Mouse (Mus musculus): ENCODE measurements around the gene Tdrd12. TPM values are rescaled to one million over a fixed set of nuclear protein-coding genes. Genes with fewer than 3 reads are reported as not detected.

Gene Tdrd12
- polyA plus RNA-seq, 1 experiment from 2014 or later = 1.2 TPM

DNA sequence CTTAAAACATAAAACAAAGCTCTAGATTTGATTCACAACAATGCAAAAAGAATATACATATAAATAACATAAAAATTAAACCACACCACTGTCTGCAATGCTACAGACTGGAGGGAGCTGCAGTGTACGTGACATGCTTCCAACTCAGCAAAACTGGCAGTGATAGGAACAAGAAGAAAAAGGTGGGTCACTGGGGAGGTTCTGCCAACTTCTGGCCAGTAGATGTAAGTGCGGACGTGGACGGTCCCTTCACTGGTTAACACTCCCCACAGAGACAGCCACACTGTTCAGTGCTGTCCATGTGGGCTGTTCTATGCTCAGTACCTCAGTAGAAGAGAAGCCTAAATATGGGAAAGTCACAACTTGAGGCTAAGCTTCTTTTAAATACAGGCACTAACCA, 66.8 kb downstream of the Tdrd12 start:
- 57% methylated on average over 4 of the region's 4 CpGs for WGBS
- Histone ChIP-seq H3K27me3 (replicated peaks) (no peaks in the 10 kb centered on the region), H3K4me3 (replicated peaks) (no peak overlapping the region), H3K4me2 (replicated peaks) (no peak overlapping the region), H3K9me3 (no peaks in the 10 kb centered on the region), H3K27ac (no peak overlapping the region), H3K4me1 (replicated peaks) (no peaks in the 10 kb centered on the region), H3K9ac (no peak overlapping the region), H3K36me3 (no peaks in the 10 kb centered on the region)
- peak; percentile 34; the same call in 1 of the 2 replicates for ATAC-seq

DNA sequence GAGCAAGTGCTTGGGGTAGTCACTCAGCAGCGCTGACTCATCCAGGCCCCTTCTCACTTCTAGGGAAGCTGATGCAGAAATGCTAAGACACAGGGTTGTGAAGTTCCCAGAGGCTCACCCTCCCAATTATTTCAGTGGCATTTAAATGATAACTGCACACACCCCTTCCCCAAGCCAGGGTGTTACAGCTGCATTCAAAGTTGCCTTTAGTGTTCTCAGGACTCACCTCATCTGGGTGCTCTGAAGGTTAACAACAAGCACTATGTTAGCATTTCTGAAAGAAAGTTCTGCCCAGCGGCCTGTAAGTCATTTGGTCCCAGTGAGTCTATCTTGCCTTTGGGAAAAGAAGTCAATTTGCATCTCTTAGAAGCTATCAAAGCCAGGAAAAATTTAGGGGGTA, 69.7 kb downstream of the Tdrd12 start:
- Histone ChIP-seq H3K9me3 (no peaks in the 10 kb centered on the region), H3K36me3 (no peaks in the 10 kb centered on the region), H3K27me3 (replicated peaks) (no peaks in the 10 kb centered on the region), H3K4me2 (replicated peaks) (no peak overlapping the region), H3K9ac (no peak overlapping the region), H3K27ac (no peak overlapping the region), H3K4me1 (replicated peaks) (no peaks in the 10 kb centered on the region), H3K4me3 (replicated peaks) (no peak overlapping the region)
- 69% methylated on average over 2 of the region's 2 CpGs for WGBS
- no peak for ATAC-seq

DNA sequence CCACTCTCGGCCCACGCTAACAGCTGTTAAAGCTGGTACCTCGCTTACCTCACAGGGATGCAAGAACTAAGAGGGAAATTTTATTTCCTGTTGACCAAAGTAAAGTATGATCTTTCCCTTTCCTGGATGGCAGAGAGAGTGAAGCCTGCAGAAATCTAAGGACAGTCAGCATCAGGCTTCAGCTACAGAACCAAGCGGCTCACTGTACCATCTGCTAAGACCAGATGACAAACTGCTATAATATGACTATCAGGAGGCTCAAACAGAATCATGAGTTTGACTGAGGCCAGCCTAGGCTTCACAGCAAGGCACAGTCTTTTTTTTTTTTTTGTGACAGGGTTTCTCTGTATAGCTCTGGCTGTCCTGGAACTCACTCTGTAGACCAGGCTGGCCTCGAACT, 72.5 kb downstream of the Tdrd12 start:
- H3K27ac ChIP-seq = no peak overlapping the region
- H3K4me3 ChIP-seq (replicated peaks) = no peak overlapping the region
- no peaks in the 10 kb centered on the region for H3K27me3 ChIP-seq (replicated peaks)
- H3K36me3 ChIP-seq = no peaks in the 10 kb centered on the region
- WGBS = 91% methylated on average over 5 of the region's 5 CpGs
- no peak overlapping the region for H3K4me2 ChIP-seq (replicated peaks)
- H3K4me1 ChIP-seq (replicated peaks) = no peaks in the 10 kb centered on the region
- no peak overlapping the region for H3K9ac ChIP-seq
- H3K9me3 ChIP-seq = no peaks in the 10 kb centered on the region
- ATAC-seq = no peak

DNA sequence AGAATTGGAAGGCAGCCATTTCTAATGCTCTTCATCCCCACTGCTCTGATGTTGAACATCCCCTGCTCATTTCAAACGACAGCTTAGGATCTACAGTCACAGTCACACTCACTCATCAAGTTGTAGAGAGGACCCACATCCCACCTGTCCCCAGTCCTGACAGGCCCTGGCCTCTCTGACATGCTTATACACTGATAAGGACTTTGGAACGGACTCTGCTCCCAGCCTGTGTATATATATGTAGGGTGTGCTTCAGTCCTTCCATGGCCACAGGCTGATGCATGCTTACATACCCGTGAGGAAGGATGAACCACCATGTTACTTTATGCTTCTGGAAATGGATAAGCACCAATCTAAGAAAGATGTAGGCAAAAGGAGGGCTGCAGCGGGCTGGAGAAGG, 76.6 kb downstream of the Tdrd12 start:
- no peaks in the 10 kb centered on the region for H3K27me3 ChIP-seq (replicated peaks)
- H3K4me1 ChIP-seq (replicated peaks) = no peaks in the 10 kb centered on the region
- no peak overlapping the region for H3K4me2 ChIP-seq (replicated peaks)
- no peak overlapping the region for H3K4me3 ChIP-seq (replicated peaks)
- H3K36me3 ChIP-seq = no peaks in the 10 kb centered on the region
- H3K9ac ChIP-seq = no peak overlapping the region
- 68% methylated on average over 4 of the region's 4 CpGs for WGBS
- no peaks in the 10 kb centered on the region for H3K9me3 ChIP-seq
- H3K27ac ChIP-seq = no peak overlapping the region
- ATAC-seq = peak; percentile 75

DNA sequence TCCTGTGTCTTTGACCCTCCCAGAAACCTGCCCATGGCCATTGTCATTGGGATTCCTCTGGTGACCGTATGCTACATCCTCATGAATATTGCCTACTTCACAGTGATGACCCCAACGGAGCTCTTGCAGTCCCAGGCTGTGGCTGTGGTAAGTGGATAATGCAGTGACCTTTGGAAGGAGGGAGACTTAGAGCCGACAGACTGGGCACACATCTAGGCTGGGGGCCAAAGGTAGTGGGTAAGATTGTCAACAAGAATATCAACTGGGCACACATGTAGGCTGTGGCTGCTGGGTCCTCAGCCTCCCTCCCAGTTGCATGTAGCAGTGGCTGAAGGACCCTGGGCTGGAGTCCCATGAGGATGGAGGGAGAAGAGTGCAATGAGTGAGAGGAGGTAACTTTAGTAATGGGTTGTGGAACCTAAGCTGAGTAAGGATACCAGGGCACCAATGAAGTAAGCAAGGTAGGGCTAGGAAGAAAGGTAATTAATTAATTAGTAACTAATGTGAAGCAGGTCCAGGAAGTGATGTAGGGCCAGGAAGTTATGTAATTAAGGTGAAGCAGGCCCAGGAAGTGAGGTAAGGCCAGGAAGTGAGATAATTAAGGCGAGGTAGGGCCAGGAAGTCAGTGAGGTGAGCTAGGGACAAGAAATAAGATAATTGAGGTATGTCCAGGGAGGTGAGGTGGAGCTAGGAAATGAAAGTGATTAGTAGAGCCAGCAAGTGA, 81.3 kb downstream of the Tdrd12 start:
- H3K4me3 ChIP-seq (replicated peaks) = no peak overlapping the region
- H3K4me2 ChIP-seq (replicated peaks) = no peak overlapping the region
- H3K4me1 ChIP-seq (replicated peaks) = no peaks in the 10 kb centered on the region
- H3K9me3 ChIP-seq = no peaks in the 10 kb centered on the region
- H3K36me3 ChIP-seq = no peaks in the 10 kb centered on the region
- 80% methylated on average over 4 of the region's 4 CpGs for WGBS
- H3K9ac ChIP-seq = no peak overlapping the region
- no peak overlapping the region for H3K27ac ChIP-seq
- no peaks in the 10 kb centered on the region for H3K27me3 ChIP-seq (replicated peaks)
- ATAC-seq = no peak

DNA sequence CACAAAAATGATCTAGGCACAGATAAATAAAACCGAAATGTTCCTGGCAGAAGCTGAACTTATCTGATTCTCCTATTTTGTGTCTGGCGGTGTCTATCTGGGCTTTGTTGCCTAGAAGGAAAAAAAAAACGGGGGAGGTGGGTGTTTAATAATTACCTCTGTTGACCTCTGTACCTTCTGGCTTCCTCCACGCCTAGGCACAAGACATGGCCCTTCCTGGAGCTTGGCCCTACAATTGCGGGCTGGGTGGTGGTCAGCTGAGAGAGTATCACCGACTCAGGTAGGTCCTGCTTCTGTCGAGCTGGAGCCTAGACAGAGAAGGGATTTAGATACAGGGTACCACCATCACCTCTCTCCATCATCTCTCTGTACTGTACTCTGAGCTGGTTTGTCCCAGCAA, 88.7 kb downstream of the Tdrd12 start:
- Histone ChIP-seq H3K27ac (peak overlapping the region; percentile 77), H3K4me2 (replicated peaks) (peak overlapping the region; percentile 36), H3K4me1 (replicated peaks) (0 out of 2 replicates have a peak, but pooled peaks cover 5% of the 10 kb centered on the region), H3K36me3 (no peaks in the 10 kb centered on the region), H3K9me3 (no peaks in the 10 kb centered on the region), H3K4me3 (replicated peaks) (peak overlapping the region; percentile 15), H3K27me3 (replicated peaks) (no peaks in the 10 kb centered on the region), H3K9ac (no peak overlapping the region)
- peak; percentile 73 for ATAC-seq
- WGBS = 35% methylated on average over 7 of the region's 7 CpGs

DNA sequence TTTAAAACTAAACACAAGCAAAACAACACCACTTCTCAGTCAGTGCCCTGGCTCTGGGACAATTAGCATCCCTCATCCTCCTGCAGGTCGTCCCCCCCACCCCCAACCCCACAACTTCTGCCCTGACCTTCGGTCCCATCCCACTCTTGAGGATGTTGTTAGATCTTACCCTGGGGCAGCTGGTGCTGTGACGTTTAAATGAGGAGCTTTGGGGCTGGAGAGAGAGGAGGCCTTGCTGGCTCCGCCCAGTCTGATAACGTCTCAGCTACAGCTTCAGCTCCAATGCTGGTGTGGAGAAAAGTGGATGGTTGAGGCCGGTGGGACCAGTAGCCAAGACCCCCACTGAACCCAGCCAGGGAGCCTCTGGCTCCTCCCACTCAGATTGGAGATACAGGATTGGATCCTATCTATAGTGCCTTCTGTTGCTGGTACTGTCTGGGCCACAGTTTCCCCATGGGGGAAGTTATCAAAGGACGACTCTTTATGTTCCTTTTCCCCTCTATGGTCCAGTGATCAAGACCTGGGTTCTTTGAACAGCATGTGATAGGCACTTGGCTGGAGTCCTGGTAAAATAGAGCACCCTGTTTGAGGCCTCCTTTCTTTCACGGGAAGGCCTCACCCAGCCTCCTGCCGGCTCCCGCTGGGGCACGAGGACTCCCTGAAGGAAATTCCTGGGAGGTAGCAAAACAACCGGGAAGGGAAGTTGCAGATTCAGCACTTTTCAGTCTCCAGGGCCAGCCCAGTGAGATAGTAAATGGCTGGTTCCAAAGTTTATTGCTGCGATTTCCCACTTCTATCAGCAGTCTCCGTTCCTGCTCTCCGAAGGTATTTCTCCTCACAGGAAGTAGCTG, 89.3 kb downstream of the Tdrd12 start, which contains the start of gene Slc7a9:
Gene Slc7a9, plus strand, starts transcription at position 801 of the 851 bp plus-strand sequence.
- Histone ChIP-seq H3K27ac (peak within 1 kb of the TSS; percentile 77), H3K9ac (no peak within 1 kb of the TSS), H3K9me3 (no peaks in the 10 kb centered on the region), H3K27me3 (replicated peaks) (no peaks in the 10 kb centered on the region), H3K36me3 (no peaks in the 10 kb centered on the region), H3K4me1 (replicated peaks) (0 out of 2 replicates have a peak, but pooled peaks cover 5% of the 10 kb centered on the region), H3K4me2 (replicated peaks) (peak within 1 kb of the TSS; percentile 36), H3K4me3 (replicated peaks) (peak within 1 kb of the TSS; percentile 15)
- ATAC-seq = peak; percentile 91
- WGBS = 16% methylated on average over 15 of the region's 15 CpGs

DNA sequence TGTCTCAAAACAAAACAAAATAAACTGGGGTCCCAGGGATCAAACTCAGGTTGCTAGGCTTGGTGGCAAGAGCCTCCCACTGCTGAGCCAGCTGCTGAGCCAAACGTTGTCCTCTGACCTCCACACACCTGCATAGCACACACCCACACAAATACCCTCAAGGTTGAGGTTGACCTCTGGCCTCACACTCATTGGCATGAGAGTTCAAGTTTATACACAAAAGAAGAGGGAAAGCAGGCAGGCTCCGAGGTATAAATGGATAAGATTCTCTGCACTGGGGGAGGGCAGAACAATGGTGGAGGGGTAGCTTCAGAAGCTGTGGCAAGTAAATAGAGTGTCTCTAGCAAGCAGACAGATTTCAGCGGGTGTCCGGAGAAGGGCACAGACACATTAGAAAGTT, 90.0 kb downstream of the Tdrd12 start:
- Histone ChIP-seq H3K4me2 (replicated peaks) (peak overlapping the region; percentile 15; the same call in 1 of the 2 replicates), H3K27ac (peak overlapping the region; percentile 77), H3K4me3 (replicated peaks) (no peak overlapping the region), H3K27me3 (replicated peaks) (no peaks in the 10 kb centered on the region), H3K36me3 (no peaks in the 10 kb centered on the region), H3K4me1 (replicated peaks) (0 out of 2 replicates have a peak, but pooled peaks cover 5% of the 10 kb centered on the region), H3K9ac (no peak overlapping the region), H3K9me3 (no peaks in the 10 kb centered on the region)
- ATAC-seq = peak; percentile 48
- 32% methylated on average over 4 of the region's 4 CpGs for WGBS

DNA sequence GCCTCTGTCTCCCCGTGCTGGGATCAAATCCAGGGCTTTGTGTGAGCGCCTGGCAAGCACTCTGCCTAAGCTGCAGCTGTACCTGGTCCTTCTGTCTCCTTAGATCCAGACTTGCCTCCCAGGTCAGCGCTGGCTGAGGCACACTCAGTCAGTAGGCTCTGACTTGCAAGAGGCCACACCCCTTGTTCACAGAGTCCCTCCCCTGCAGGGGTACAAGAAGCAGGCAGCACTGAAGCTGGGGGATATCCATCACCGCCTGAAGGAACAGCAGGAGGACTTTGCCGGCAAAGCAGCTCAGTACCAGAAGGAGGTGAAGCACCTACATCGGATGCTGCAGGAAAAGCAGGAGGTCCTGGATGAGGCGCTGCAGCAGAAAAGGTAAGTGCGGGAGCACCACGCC, 102.3 kb downstream of the Tdrd12 start:
- Histone ChIP-seq H3K27ac (no peak overlapping the region), H3K9me3 (no peaks in the 10 kb centered on the region), H3K4me1 (replicated peaks) (no peaks in the 10 kb centered on the region), H3K9ac (no peak overlapping the region), H3K36me3 (peaks cover 27% of the 10 kb centered on the region), H3K27me3 (replicated peaks) (no peaks in the 10 kb centered on the region), H3K4me3 (replicated peaks) (no peak overlapping the region), H3K4me2 (replicated peaks) (no peak overlapping the region)
- 87% methylated on average over 9 of the region's 9 CpGs for WGBS
- no peak for ATAC-seq

DNA sequence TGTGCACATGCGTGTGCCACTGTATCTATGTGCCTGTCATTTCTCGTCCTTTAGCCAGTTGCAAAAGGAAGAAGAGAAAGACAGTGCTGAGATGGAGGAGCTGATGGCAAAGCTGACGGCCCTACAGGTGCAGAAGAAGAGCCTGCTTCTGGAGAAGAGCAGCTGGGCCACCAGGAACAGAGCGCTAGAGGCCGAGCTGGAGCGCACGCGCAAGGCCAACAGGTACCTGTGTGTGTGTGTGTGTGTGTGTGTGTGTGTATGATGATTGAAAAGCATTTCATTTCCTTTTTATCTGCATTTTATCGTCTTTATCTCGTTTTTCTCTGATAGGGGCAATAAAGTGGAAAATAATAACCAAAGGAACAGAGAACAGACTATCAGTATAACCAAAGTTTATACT, 109.4 kb downstream of the Tdrd12 start:
- no peak overlapping the region for H3K4me3 ChIP-seq (replicated peaks)
- 87% methylated on average over 10 of the region's 10 CpGs for WGBS
- no peak overlapping the region for H3K4me2 ChIP-seq (replicated peaks)
- H3K27ac ChIP-seq = no peak overlapping the region
- no peak overlapping the region for H3K9ac ChIP-seq
- peak; percentile 63; the same call in 1 of the 2 replicates for ATAC-seq
- H3K4me1 ChIP-seq (replicated peaks) = no peaks in the 10 kb centered on the region
- peaks cover 21% of the 10 kb centered on the region for H3K36me3 ChIP-seq
- no peaks in the 10 kb centered on the region for H3K9me3 ChIP-seq
- H3K27me3 ChIP-seq (replicated peaks) = no peaks in the 10 kb centered on the region

DNA sequence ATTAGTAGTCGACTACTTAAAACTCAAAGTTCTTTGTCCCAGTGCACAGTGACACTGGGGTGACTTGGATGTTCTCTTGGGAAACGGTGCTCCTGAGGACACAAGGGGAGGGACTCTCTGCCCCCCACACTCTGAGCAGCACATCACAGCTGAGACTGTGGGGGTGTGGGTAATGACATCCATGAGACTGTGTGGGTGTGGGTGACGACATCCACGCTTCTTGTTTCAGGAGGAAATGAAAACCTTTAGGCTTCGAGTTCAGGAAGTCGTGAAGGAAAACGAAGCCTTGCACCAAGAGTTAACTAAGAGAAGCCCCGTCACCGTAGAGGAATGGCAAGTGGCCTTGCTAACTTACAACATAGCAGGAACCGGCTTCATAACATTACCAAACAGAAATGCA, 114.5 kb downstream of the Tdrd12 start:
- Histone ChIP-seq H3K27me3 (replicated peaks) (no peaks in the 10 kb centered on the region), H3K4me2 (replicated peaks) (no peak overlapping the region), H3K9me3 (no peaks in the 10 kb centered on the region), H3K27ac (no peak overlapping the region), H3K36me3 (peaks cover 33% of the 10 kb centered on the region), H3K4me3 (replicated peaks) (no peak overlapping the region), H3K9ac (no peak overlapping the region), H3K4me1 (replicated peaks) (no peaks in the 10 kb centered on the region)
- 89% methylated on average over 10 of the region's 10 CpGs for WGBS
- no peak for ATAC-seq

Measured in intestine, embryonic 15.5 days (tissue).